Mouse (Mus musculus): Measurements from ENCODE around the gene Raver1. TPM values are rescaled to one million over a fixed set of nuclear protein-coding genes. Genes with fewer than 3 reads are reported as not detected.

Gene Raver1
- polyA plus RNA-seq, 1 experiment from 2014 or later, result 68.7 TPM

GRCm38 (mm10) chr9:21132102-21132775, 40.4 kb upstream of the Raver1 start:
- 80% methylated on average over 12 of the region's 12 CpGs for WGBS
- H3K4me3 ChIP-seq (ENCODE audit: low read depth, low read length), result no peak overlapping the region
- H3K4me2 ChIP-seq (replicated peaks; ENCODE audit: low read depth, low read length), result no peak overlapping the region
- no peaks in the 10 kb centered on the region for H3K27me3 ChIP-seq (ENCODE audit: control insufficient read depth, insufficient read depth, low read length)
- no peak for ATAC-seq (ENCODE audit: insufficient number of reproducible peaks, insufficient read depth, low FRiP score, low read depth)
- peaks cover 5% of the 10 kb centered on the region; the same call in 1 of the 2 replicates for H3K4me1 ChIP-seq (ENCODE audit: control insufficient read depth, insufficient read depth, low read length)
- H3K9ac ChIP-seq (replicated peaks; ENCODE audit: low read depth, low read length), result no peak overlapping the region
- no peak overlapping the region for H3K27ac ChIP-seq (ENCODE audit: low read length)
- no peaks in the 10 kb centered on the region; the same call in 1 of the 2 replicates for H3K36me3 ChIP-seq (ENCODE audit: control insufficient read depth, insufficient read depth, low read length)
- no peaks in the 10 kb centered on the region for H3K9me3 ChIP-seq (ENCODE audit: control insufficient read depth, low read depth, low read length)

- Histone ChIP-seq H3K4me2 (replicated peaks; ENCODE audit: low read depth, low read length) (peak within 1 kb of the TSS; percentile 57), H3K9me3 (ENCODE audit: control insufficient read depth, low read depth, low read length) (no peaks in the 10 kb centered on the region), H3K4me1 (ENCODE audit: control insufficient read depth, insufficient read depth, low read length) (peaks cover 5% of the 10 kb centered on the region; the same call in 1 of the 2 replicates), H3K4me3 (ENCODE audit: low read depth, low read length) (peak within 1 kb of the TSS; percentile 42), H3K27me3 (ENCODE audit: control insufficient read depth, insufficient read depth, low read length) (no peaks in the 10 kb centered on the region), H3K27ac (ENCODE audit: low read length) (no peak within 1 kb of the TSS; the same call in 1 of the 2 replicates), H3K36me3 (ENCODE audit: control insufficient read depth, insufficient read depth, low read length) (no peaks in the 10 kb centered on the region; the same call in 1 of the 2 replicates), H3K9ac (replicated peaks; ENCODE audit: low read depth, low read length) (peak within 1 kb of the TSS; percentile 41)
- 6% methylated on average over 37 of the region's 37 CpGs for WGBS
- ATAC-seq (ENCODE audit: insufficient number of reproducible peaks, insufficient read depth, low FRiP score, low read depth), result peak; percentile 97
Observed at GRCm38 (mm10) chr9:21131059-21131956, 39.5 kb upstream of the Raver1 start, which contains the start of gene Tyk2. TSS of gene Tyk2 (minus strand) at chr9:21131243.

- no peak overlapping the region for H3K4me2 ChIP-seq (replicated peaks; ENCODE audit: low read depth, low read length)
- H3K36me3 ChIP-seq (ENCODE audit: control insufficient read depth, insufficient read depth, low read length), result peaks cover 8% of the 10 kb centered on the region
- H3K9ac ChIP-seq (replicated peaks; ENCODE audit: low read depth, low read length), result no peak overlapping the region
- 85% methylated on average over 2 of the region's 2 CpGs for WGBS
- H3K27me3 ChIP-seq (ENCODE audit: control insufficient read depth, insufficient read depth, low read length), result no peaks in the 10 kb centered on the region
- ATAC-seq (ENCODE audit: insufficient number of reproducible peaks, insufficient read depth, low FRiP score, low read depth), result no peak
- H3K4me1 ChIP-seq (ENCODE audit: control insufficient read depth, insufficient read depth, low read length), result peaks cover 5% of the 10 kb centered on the region; the same call in 1 of the 2 replicates
- H3K4me3 ChIP-seq (ENCODE audit: low read depth, low read length), result no peak overlapping the region
- H3K9me3 ChIP-seq (ENCODE audit: control insufficient read depth, low read depth, low read length), result no peaks in the 10 kb centered on the region
- H3K27ac ChIP-seq (ENCODE audit: low read length), result no peak overlapping the region
Observed at GRCm38 (mm10) chr9:21126259-21126627, 34.4 kb upstream of the Raver1 start.

- ATAC-seq (ENCODE audit: insufficient number of reproducible peaks, insufficient read depth, low FRiP score, low read depth), result no peak
- Histone ChIP-seq H3K27ac (ENCODE audit: low read length) (no peak overlapping the region), H3K4me3 (ENCODE audit: low read depth, low read length) (no peak overlapping the region), H3K9ac (replicated peaks; ENCODE audit: low read depth, low read length) (no peak overlapping the region), H3K4me2 (replicated peaks; ENCODE audit: low read depth, low read length) (no peak overlapping the region), H3K9me3 (ENCODE audit: control insufficient read depth, low read depth, low read length) (no peaks in the 10 kb centered on the region), H3K27me3 (ENCODE audit: control insufficient read depth, insufficient read depth, low read length) (no peaks in the 10 kb centered on the region), H3K36me3 (ENCODE audit: control insufficient read depth, insufficient read depth, low read length) (peaks cover 9% of the 10 kb centered on the region), H3K4me1 (ENCODE audit: control insufficient read depth, insufficient read depth, low read length) (peaks cover 5% of the 10 kb centered on the region; the same call in 1 of the 2 replicates)
- 87% methylated on average over 9 of the region's 9 CpGs for WGBS
Observed at GRCm38 (mm10) chr9:21125502-21126258, 33.9 kb upstream of the Raver1 start.

GRCm38 (mm10) chr9:21124837-21125236, 33.0 kb upstream of the Raver1 start:
- WGBS, result 74% methylated on average over 5 of the region's 5 CpGs
- ATAC-seq (ENCODE audit: insufficient number of reproducible peaks, insufficient read depth, low FRiP score, low read depth), result no peak
- Histone ChIP-seq H3K4me1 (ENCODE audit: control insufficient read depth, insufficient read depth, low read length) (no peaks in the 10 kb centered on the region), H3K27ac (ENCODE audit: low read length) (no peak overlapping the region), H3K4me3 (ENCODE audit: low read depth, low read length) (no peak overlapping the region), H3K27me3 (ENCODE audit: control insufficient read depth, insufficient read depth, low read length) (no peaks in the 10 kb centered on the region), H3K36me3 (ENCODE audit: control insufficient read depth, insufficient read depth, low read length) (peaks cover 9% of the 10 kb centered on the region), H3K9ac (replicated peaks; ENCODE audit: low read depth, low read length) (no peak overlapping the region), H3K9me3 (ENCODE audit: control insufficient read depth, low read depth, low read length) (no peaks in the 10 kb centered on the region), H3K4me2 (replicated peaks; ENCODE audit: low read depth, low read length) (no peak overlapping the region)

- 90% methylated on average over 16 of the region's 16 CpGs for WGBS
- no peak overlapping the region for H3K27ac ChIP-seq (ENCODE audit: low read length)
- peaks cover 9% of the 10 kb centered on the region for H3K36me3 ChIP-seq (ENCODE audit: control insufficient read depth, insufficient read depth, low read length)
- no peaks in the 10 kb centered on the region for H3K4me1 ChIP-seq (ENCODE audit: control insufficient read depth, insufficient read depth, low read length)
- no peak for ATAC-seq (ENCODE audit: insufficient number of reproducible peaks, insufficient read depth, low FRiP score, low read depth)
- no peaks in the 10 kb centered on the region for H3K27me3 ChIP-seq (ENCODE audit: control insufficient read depth, insufficient read depth, low read length)
- H3K4me3 ChIP-seq (ENCODE audit: low read depth, low read length), result no peak overlapping the region
- no peak overlapping the region for H3K9ac ChIP-seq (replicated peaks; ENCODE audit: low read depth, low read length)
- H3K4me2 ChIP-seq (replicated peaks; ENCODE audit: low read depth, low read length), result no peak overlapping the region
- H3K9me3 ChIP-seq (ENCODE audit: control insufficient read depth, low read depth, low read length), result no peaks in the 10 kb centered on the region
Observed at GRCm38 (mm10) chr9:21121483-21121882, 29.7 kb upstream of the Raver1 start.

GRCm38 (mm10) chr9:21117073-21117472, 25.3 kb upstream of the Raver1 start:
- H3K9ac ChIP-seq (replicated peaks; ENCODE audit: low read depth, low read length), result no peak overlapping the region
- H3K4me2 ChIP-seq (replicated peaks; ENCODE audit: low read depth, low read length), result no peak overlapping the region
- 70% methylated on average over 6 of the region's 6 CpGs for WGBS
- H3K4me1 ChIP-seq (ENCODE audit: control insufficient read depth, insufficient read depth, low read length), result no peaks in the 10 kb centered on the region
- H3K27me3 ChIP-seq (ENCODE audit: control insufficient read depth, insufficient read depth, low read length), result no peaks in the 10 kb centered on the region
- no peak overlapping the region for H3K27ac ChIP-seq (ENCODE audit: low read length)
- H3K4me3 ChIP-seq (ENCODE audit: low read depth, low read length), result no peak overlapping the region
- no peak for ATAC-seq (ENCODE audit: insufficient number of reproducible peaks, insufficient read depth, low FRiP score, low read depth)
- peaks cover 2% of the 10 kb centered on the region; the same call in 1 of the 2 replicates for H3K36me3 ChIP-seq (ENCODE audit: control insufficient read depth, insufficient read depth, low read length)
- H3K9me3 ChIP-seq (ENCODE audit: control insufficient read depth, low read depth, low read length), result no peaks in the 10 kb centered on the region

- H3K4me3 ChIP-seq (ENCODE audit: low read depth, low read length), result no peak overlapping the region
- no peak overlapping the region for H3K9ac ChIP-seq (replicated peaks; ENCODE audit: low read depth, low read length)
- H3K27me3 ChIP-seq (ENCODE audit: control insufficient read depth, insufficient read depth, low read length), result no peaks in the 10 kb centered on the region
- H3K4me1 ChIP-seq (ENCODE audit: control insufficient read depth, insufficient read depth, low read length), result no peaks in the 10 kb centered on the region
- 84% methylated on average over 8 of the region's 8 CpGs for whole genome bisulfite sequencing
- H3K36me3 ChIP-seq (ENCODE audit: control insufficient read depth, insufficient read depth, low read length), result no peaks in the 10 kb centered on the region
- ATAC-seq (ENCODE audit: insufficient number of reproducible peaks, insufficient read depth, low FRiP score, low read depth), result no peak
- H3K27ac ChIP-seq (ENCODE audit: low read length), result no peak overlapping the region
- no peaks in the 10 kb centered on the region for H3K9me3 ChIP-seq (ENCODE audit: control insufficient read depth, low read depth, low read length)
- H3K4me2 ChIP-seq (replicated peaks; ENCODE audit: low read depth, low read length), result no peak overlapping the region
Observed at GRCm38 (mm10) chr9:21115105-21115504, 23.3 kb upstream of the Raver1 start.
